Mouse (Mus musculus) MEL (cell line): ENCODE measurements around the gene Tlx3.

ENCODE experiments used
- CHD2 ChIP-seq: IDR thresholded peaks from 2 replicates; pipeline ENCODE4 v1.6.1; 2011; ENCODE audit warnings: low read length, improper control_type of control experiment
- CTCF ChIP-seq, 3 experiments: IDR thresholded peaks in 2 of 3; conservative IDR thresholded peaks in 1 of 3; 2 replicates each; pipeline ENCODE4 v1.5.1; 2011 to 2012; ENCODE audit warnings: low read length in 3 of 3, low read depth in 2 of 3, mild to moderate bottlenecking in 2 of 3, improper control_type of control experiment in 1 of 3, inconsistent platforms in 1 of 3, mixed read lengths in 1 of 3, moderate library complexity in 1 of 3; ENCODE audit not compliant: control insufficient read depth in 1 of 3, insufficient read depth in 1 of 3, poor library complexity in 1 of 3, severe bottlenecking in 1 of 3
- ELF1 ChIP-seq: IDR thresholded peaks from 2 replicates; pipeline ENCODE4 v1.6.1; 2014; ENCODE audit warnings: low read depth, mild to moderate bottlenecking, inconsistent platforms, low read length, improper control_type of control experiment, moderate library complexity
- MAX ChIP-seq: IDR thresholded peaks from 2 replicates; pipeline ENCODE4 v1.6.1; 2011; ENCODE audit warnings: low read length, improper control_type of control experiment
- POLR2A ChIP-seq, 2 experiments: IDR thresholded peaks; 2 replicates each; pipeline ENCODE4 v1.6.1; 2011 to 2012; ENCODE audit warnings: low read length in 2 of 2, mild to moderate bottlenecking in 2 of 2, control low read depth in 1 of 2, improper control_type of control experiment in 1 of 2, low read depth in 1 of 2, moderate library complexity in 1 of 2; ENCODE audit not compliant: control insufficient read depth in 1 of 2, insufficient read depth in 1 of 2, poor library complexity in 1 of 2
- POLR2AphosphoS5 ChIP-seq: IDR thresholded peaks from 2 replicates; pipeline ENCODE4 v1.6.1; 2012; ENCODE audit warnings: low read depth, borderline replicate concordance, mild to moderate bottlenecking, inconsistent platforms, low read length, moderate library complexity, mixed read lengths
- SMC3 ChIP-seq: IDR thresholded peaks from 2 replicates; pipeline ENCODE4 v1.6.1; 2011; ENCODE audit warnings: low read depth, low read length, improper control_type of control experiment
- TBP ChIP-seq: IDR thresholded peaks from 2 replicates; pipeline ENCODE4 v1.8.0; 2011; ENCODE audit warnings: low read depth, low read length, improper control_type of control experiment
- USF2 ChIP-seq, 2 experiments: IDR thresholded peaks; 2 replicates each; pipeline ENCODE4 v1.6.1; 2011 to 2012; ENCODE audit warnings: improper control_type of control experiment in 2 of 2, low read length in 2 of 2, borderline replicate concordance in 1 of 2, inconsistent platforms in 1 of 2, low read depth in 1 of 2, mild to moderate bottlenecking in 1 of 2; ENCODE audit not compliant: insufficient read depth in 1 of 2
- ZC3H11A ChIP-seq: IDR thresholded peaks from 2 replicates; pipeline ENCODE4 v1.6.1; 2012; ENCODE audit warnings: low read depth, mild to moderate bottlenecking, inconsistent platforms, low read length, improper control_type of control experiment
- ZNF384 ChIP-seq: IDR thresholded peaks from 2 replicates; pipeline ENCODE4 v1.6.1; 2012; ENCODE audit warnings: low read depth, mild to moderate bottlenecking, inconsistent platforms, low read length, improper control_type of control experiment

GRCm38 (mm10) chr11:33179802-33180201 is 23.6 kb downstream of the Tlx3 start:
- TF ChIP-seq ZC3H11A (no peak), TBP (no peak), USF2 (IDR thresholded peaks at IDR 0.05; ENCODE audit: borderline replicate concordance in 1 of 2, insufficient read depth in 1 of 2, low read depth in 1 of 2, low read length in 2 of 2) (no peak), CTCF (IDR thresholded peaks at IDR 0.05 in 2 of 3, conservative IDR thresholded peaks at IDR 0.05 in 1 of 3; ENCODE audit: control insufficient read depth in 1 of 3, insufficient read depth in 1 of 3, low read depth in 2 of 3, low read length in 3 of 3, poor library complexity in 1 of 3, severe bottlenecking in 1 of 3) (no peak), CHD2 (no peak), SMC3 (no peak), ZNF384 (no peak), POLR2A (IDR thresholded peaks at IDR 0.05; ENCODE audit: control insufficient read depth in 1 of 2, insufficient read depth in 1 of 2, low read depth in 1 of 2, low read length in 2 of 2, poor library complexity in 1 of 2) (no peak), POLR2AphosphoS5 (no peak), ELF1 (no peak), MAX (no peak)
